Mouse (Mus musculus) myocyte (in vitro differentiated cells): ENCODE results near the gene Sncb.

Experiments
- CEBPB ChIP-seq: IDR thresholded peaks from 2 replicates; pipeline ENCODE4 v1.6.1; 2011; ENCODE audit warnings: mild to moderate bottlenecking, moderate library complexity; ENCODE audit not compliant: poor library complexity, insufficient read depth, severe bottlenecking
- E2F4 ChIP-seq: IDR thresholded peaks from one replicate; pipeline ENCODE4 v1.6.1; 2011; ENCODE audit warnings: mild to moderate bottlenecking, control low read depth, moderate library complexity; ENCODE audit not compliant: insufficient read depth
- MAX ChIP-seq: IDR thresholded peaks from one replicate; pipeline ENCODE4 v1.6.1; 2011; ENCODE audit warnings: low read depth, mild to moderate bottlenecking, control low read depth
- MYOG ChIP-seq, 3 experiments: IDR thresholded peaks; one replicate each; pipeline ENCODE4 v1.6.1; 2011; ENCODE audit warnings: control low read depth in 2 of 3, low read depth in 2 of 3, mild to moderate bottlenecking in 2 of 3; ENCODE audit not compliant: insufficient read length in 2 of 3, control insufficient read depth in 1 of 3, insufficient read depth in 1 of 3
- POLR2A ChIP-seq: IDR thresholded peaks from one replicate; pipeline ENCODE4 v1.6.1; 2011; ENCODE audit warnings: low read depth, mild to moderate bottlenecking, control low read depth, moderate library complexity; ENCODE audit not compliant: insufficient read length
- POLR2AphosphoS2 ChIP-seq: IDR thresholded peaks from one replicate; pipeline ENCODE4 v1.6.1; 2011; ENCODE audit warnings: low read depth, control low read depth; ENCODE audit not compliant: insufficient read length
- REST ChIP-seq: IDR thresholded peaks from one replicate; pipeline ENCODE4 v1.6.1; 2011; ENCODE audit warnings: mild to moderate bottlenecking, control low read depth, moderate library complexity; ENCODE audit not compliant: insufficient read depth, insufficient read length
- TCF12 ChIP-seq: IDR thresholded peaks from one replicate; pipeline ENCODE4 v1.6.1; 2011; ENCODE audit warnings: mild to moderate bottlenecking, control low read depth; ENCODE audit not compliant: poor library complexity, insufficient read depth, severe bottlenecking
- USF1 ChIP-seq: IDR thresholded peaks from one replicate; pipeline ENCODE4 v1.6.1; 2011; ENCODE audit warnings: low read depth, mild to moderate bottlenecking, control low read depth, moderate library complexity

- no peak for TF ChIP-seq POLR2A
- TF ChIP-seq E2F4, result no peak
- TF ChIP-seq USF1, result no peak
- no peak for TF ChIP-seq MYOG (IDR thresholded peaks at IDR 0.05; ENCODE audit: control insufficient read depth in 1 of 3, insufficient read depth in 1 of 3, insufficient read length in 2 of 3, low read depth in 2 of 3)
- no peak for TF ChIP-seq REST
- no peak for TF ChIP-seq TCF12
- TF ChIP-seq POLR2AphosphoS2, result no peak
- no peak for TF ChIP-seq CEBPB
- no peak for TF ChIP-seq MAX
Observed at GRCm38 (mm10) chr13:54811476-54811875, 45.1 kb upstream of the Sncb start.
